Mouse (Mus musculus): ENCODE measurements around the gene Ppp2r5e. TPM values are rescaled to one million over a fixed set of nuclear protein-coding genes. Genes with fewer than 3 reads are reported as not detected.

Ppp2r5e gene
- polyA plus RNA-seq (2012; ENCODE audit: insufficient read depth, insufficient read length, missing spikeins), result 24.5 and 27.6 TPM in 2 replicates

GRCm38 (mm10) chr12:75596154-75597002 is at the start of gene Ppp2r5e:
Gene Ppp2r5e (minus strand): TSS chr12:75596245.
- peak; percentile 55; the same call in 1 of the 2 replicates for TF ChIP-seq POLR2A (IDR thresholded peaks at IDR 0.05; ENCODE audit: borderline replicate concordance, low read depth, low read length)
- no peak for TF ChIP-seq CTCF (IDR thresholded peaks at IDR 0.05; ENCODE audit: low read depth, low read length)
- peak within 1 kb of the TSS; percentile 88 for H3K27ac ChIP-seq (ENCODE audit: insufficient read depth, low read depth, low read length)
- peaks cover 3% of the 10 kb centered on the region for H3K4me1 ChIP-seq (ENCODE audit: control insufficient read depth, insufficient read depth, low read length)
- peak within 1 kb of the TSS; percentile 96 for H3K4me3 ChIP-seq (ENCODE audit: insufficient read depth, low read length)

- Histone ChIP-seq H3K4me3 (ENCODE audit: insufficient read depth, low read length) (no peak overlapping the region), H3K27ac (ENCODE audit: insufficient read depth, low read depth, low read length) (no peak overlapping the region), H3K4me1 (ENCODE audit: control insufficient read depth, insufficient read depth, low read length) (no peaks in the 10 kb centered on the region)
- no peak for TF ChIP-seq POLR2A (IDR thresholded peaks at IDR 0.05; ENCODE audit: borderline replicate concordance, low read depth, low read length)
- no peak for TF ChIP-seq CTCF (IDR thresholded peaks at IDR 0.05; ENCODE audit: low read depth, low read length)
These were observed 49.7 kb upstream of the Ppp2r5e start for GRCm38 (mm10) chr12:75645780-75646179.

GRCm38 (mm10) chr12:75641726-75642125 is 45.7 kb upstream of the Ppp2r5e start:
- TF ChIP-seq POLR2A (IDR thresholded peaks at IDR 0.05; ENCODE audit: borderline replicate concordance, low read depth, low read length) (no peak), CTCF (IDR thresholded peaks at IDR 0.05; ENCODE audit: low read depth, low read length) (no peak)
- peaks cover 21% of the 10 kb centered on the region for H3K4me1 ChIP-seq (ENCODE audit: control insufficient read depth, insufficient read depth, low read length)
- no peak overlapping the region for H3K27ac ChIP-seq (ENCODE audit: insufficient read depth, low read depth, low read length)
- no peak overlapping the region for H3K4me3 ChIP-seq (ENCODE audit: insufficient read depth, low read length)

GRCm38 (mm10) chr12:75638345-75638744 is 42.3 kb upstream of the Ppp2r5e start:
- H3K4me3 ChIP-seq (ENCODE audit: insufficient read depth, low read length), result no peak overlapping the region
- TF ChIP-seq POLR2A (IDR thresholded peaks at IDR 0.05; ENCODE audit: borderline replicate concordance, low read depth, low read length) (no peak), CTCF (IDR thresholded peaks at IDR 0.05; ENCODE audit: low read depth, low read length) (no peak)
- H3K27ac ChIP-seq (ENCODE audit: insufficient read depth, low read depth, low read length), result no peak overlapping the region
- H3K4me1 ChIP-seq (ENCODE audit: control insufficient read depth, insufficient read depth, low read length), result peaks cover 46% of the 10 kb centered on the region

GRCm38 (mm10) chr12:75637103-75637502 is 41.1 kb upstream of the Ppp2r5e start:
- Histone ChIP-seq H3K4me1 (ENCODE audit: control insufficient read depth, insufficient read depth, low read length) (peaks cover 46% of the 10 kb centered on the region), H3K27ac (ENCODE audit: insufficient read depth, low read depth, low read length) (no peak overlapping the region), H3K4me3 (ENCODE audit: insufficient read depth, low read length) (no peak overlapping the region)
- TF ChIP-seq CTCF (IDR thresholded peaks at IDR 0.05; ENCODE audit: low read depth, low read length) (no peak), POLR2A (IDR thresholded peaks at IDR 0.05; ENCODE audit: borderline replicate concordance, low read depth, low read length) (no peak)

- no peak for TF ChIP-seq POLR2A (IDR thresholded peaks at IDR 0.05; ENCODE audit: borderline replicate concordance, low read depth, low read length)
- no peak for TF ChIP-seq CTCF (IDR thresholded peaks at IDR 0.05; ENCODE audit: low read depth, low read length)
These were observed 39.9 kb upstream of the Ppp2r5e start for GRCm38 (mm10) chr12:75635771-75636430.

GRCm38 (mm10) chr12:75629618-75630017 is 33.6 kb upstream of the Ppp2r5e start:
- Histone ChIP-seq H3K27ac (ENCODE audit: insufficient read depth, low read depth, low read length) (no peak overlapping the region), H3K4me3 (ENCODE audit: insufficient read depth, low read length) (no peak overlapping the region), H3K4me1 (ENCODE audit: control insufficient read depth, insufficient read depth, low read length) (peaks cover 7% of the 10 kb centered on the region)
- TF ChIP-seq CTCF (IDR thresholded peaks at IDR 0.05; ENCODE audit: low read depth, low read length) (no peak), POLR2A (IDR thresholded peaks at IDR 0.05; ENCODE audit: borderline replicate concordance, low read depth, low read length) (no peak)

More at GRCm38 (mm10) chr12:75635771-75636430, 39.9 kb upstream of the Ppp2r5e start:
- Histone ChIP-seq H3K27ac (ENCODE audit: insufficient read depth, low read depth, low read length) (no peak overlapping the region), H3K4me3 (ENCODE audit: insufficient read depth, low read length) (no peak overlapping the region), H3K4me1 (ENCODE audit: control insufficient read depth, insufficient read depth, low read length) (peaks cover 46% of the 10 kb centered on the region)

GRCm38 (mm10) chr12:75623292-75623691 is 27.2 kb upstream of the Ppp2r5e start:
- no peak for TF ChIP-seq CTCF (IDR thresholded peaks at IDR 0.05; ENCODE audit: low read depth, low read length)
- TF ChIP-seq POLR2A (IDR thresholded peaks at IDR 0.05; ENCODE audit: borderline replicate concordance, low read depth, low read length), result no peak

GRCm38 (mm10) chr12:75622835-75623234 is 26.8 kb upstream of the Ppp2r5e start:
- Histone ChIP-seq H3K4me3 (ENCODE audit: insufficient read depth, low read length) (no peak overlapping the region), H3K4me1 (ENCODE audit: control insufficient read depth, insufficient read depth, low read length) (no peaks in the 10 kb centered on the region), H3K27ac (ENCODE audit: insufficient read depth, low read depth, low read length) (no peak overlapping the region)
- TF ChIP-seq CTCF (IDR thresholded peaks at IDR 0.05; ENCODE audit: low read depth, low read length) (no peak), POLR2A (IDR thresholded peaks at IDR 0.05; ENCODE audit: borderline replicate concordance, low read depth, low read length) (no peak)

More at GRCm38 (mm10) chr12:75623292-75623691, 27.2 kb upstream of the Ppp2r5e start:
- Histone ChIP-seq H3K4me1 (ENCODE audit: control insufficient read depth, insufficient read depth, low read length) (no peaks in the 10 kb centered on the region), H3K27ac (ENCODE audit: insufficient read depth, low read depth, low read length) (no peak overlapping the region), H3K4me3 (ENCODE audit: insufficient read depth, low read length) (no peak overlapping the region)

- no peak overlapping the region for H3K27ac ChIP-seq (ENCODE audit: insufficient read depth, low read depth, low read length)
- H3K4me3 ChIP-seq (ENCODE audit: insufficient read depth, low read length), result no peak overlapping the region
- no peaks in the 10 kb centered on the region for H3K4me1 ChIP-seq (ENCODE audit: control insufficient read depth, insufficient read depth, low read length)
- no peak for TF ChIP-seq POLR2A (IDR thresholded peaks at IDR 0.05; ENCODE audit: borderline replicate concordance, low read depth, low read length)
- TF ChIP-seq CTCF (IDR thresholded peaks at IDR 0.05; ENCODE audit: low read depth, low read length), result no peak
These were observed 20.8 kb upstream of the Ppp2r5e start for GRCm38 (mm10) chr12:75616841-75617240.
